9 mouse cellular contexts compared by ENCODE assay signal in genomic region chr2:20964461-20964860, GRCm38 (mm10). TPM values are rescaled to one million over a fixed set of nuclear protein-coding genes. Genes with fewer than 3 reads are reported as not detected.
DNase-seq lines count a peak whose midpoint lies in the region; ATAC-seq and TF ChIP-seq lines count a peak whose summit lies in the region.
"Had no signal": no experiment of that assay in that cellular context is flagged by ENCODE, and none has a peak within 500 bp of the region (broad histone marks: within the 10 kb centered on the region; RNA-seq: fewer than 3 reads in every experiment).

No protein-coding gene starts in this region.

- DNase-seq in cerebellum, adult 2 months, result peak in 1 of 2 experiments; percentile 37
- no peak for DNase-seq in cerebellum, postnatal 4 days (ENCODE audit: low spot score in 2 of 2)
- DNase-seq in ovary, postnatal 10 days (ENCODE audit: low spot score), result no peak
- DNase-seq in natural killer cell, adult 2 months (ENCODE audit: low spot score in 2 of 2), result no peak
- DNase-seq: lung, postnatal 14 days had no signal

- no peaks in the 10 kb centered on the region for H3K9me3 ChIP-seq in intestine, postnatal 0 days (ENCODE audit: control insufficient read depth)
- H3K9me3 ChIP-seq in intestine, embryonic 15.5 days, result no peaks in the 10 kb centered on the region
- H3K9me3 ChIP-seq in hindbrain, embryonic 12.5 days (replicated peaks), result no peaks in the 10 kb centered on the region
- H3K9me3 ChIP-seq in midbrain, embryonic 16.5 days (replicated peaks; ENCODE audit: control insufficient read depth, low read length, poor library complexity, severe bottlenecking), result no peaks in the 10 kb centered on the region

- H3K36me3 ChIP-seq in intestine, postnatal 0 days (ENCODE audit: control insufficient read depth, insufficient read depth), result no peaks in the 10 kb centered on the region
- no peaks in the 10 kb centered on the region for H3K36me3 ChIP-seq in intestine, embryonic 15.5 days
- no peaks in the 10 kb centered on the region for H3K36me3 ChIP-seq in hindbrain, embryonic 12.5 days
- H3K36me3 ChIP-seq in midbrain, embryonic 16.5 days (ENCODE audit: control insufficient read depth, insufficient read depth, low read length), result no peaks in the 10 kb centered on the region

- peak overlapping the region; percentile 17; the same call in 1 of the 2 replicates for H3K4me2 ChIP-seq in intestine, postnatal 0 days (replicated peaks; ENCODE audit: low read depth)
- H3K4me2 ChIP-seq in intestine, embryonic 15.5 days (replicated peaks), result no peak overlapping the region
- peak overlapping the region; percentile 80 for H3K4me2 ChIP-seq in hindbrain, embryonic 12.5 days (replicated peaks)
- H3K4me2 ChIP-seq in midbrain, embryonic 16.5 days (ENCODE audit: low read length), result peak overlapping the region; percentile 57

- no peak overlapping the region for H3K9ac ChIP-seq in intestine, postnatal 0 days (ENCODE audit: low read depth, low read length)
- H3K9ac ChIP-seq in intestine, embryonic 15.5 days, result no peak overlapping the region
- no peak overlapping the region for H3K9ac ChIP-seq in hindbrain, embryonic 12.5 days
- peak overlapping the region; percentile 31 for H3K9ac ChIP-seq in midbrain, embryonic 16.5 days (ENCODE audit: low read depth, low read length)

- peak overlapping the region; percentile 45; the same call in 1 of the 2 replicates for H3K27ac ChIP-seq in cerebellum, adult 2 months (ENCODE audit: insufficient read depth, low read length)
- no peak overlapping the region for H3K27ac ChIP-seq in intestine, postnatal 0 days (ENCODE audit: low read depth, low read length)
- no peak overlapping the region for H3K27ac ChIP-seq in intestine, embryonic 15.5 days
- H3K27ac ChIP-seq in hindbrain, embryonic 12.5 days, result no peak overlapping the region
- no peak overlapping the region for H3K27ac ChIP-seq in midbrain, embryonic 16.5 days (ENCODE audit: low read length)

- H3K4me3 ChIP-seq in cerebellum, adult 2 months (replicated peaks; ENCODE audit: insufficient read depth, low read depth, low read length), result peak overlapping the region; percentile 51
- H3K4me3 ChIP-seq in intestine, postnatal 0 days (ENCODE audit: low read depth, low read length), result no peak overlapping the region
- no peak overlapping the region for H3K4me3 ChIP-seq in intestine, embryonic 15.5 days (replicated peaks)
- H3K4me3 ChIP-seq in hindbrain, embryonic 12.5 days, result peak overlapping the region; percentile 14; the same call in 1 of the 2 replicates
- peak overlapping the region; percentile 22 for H3K4me3 ChIP-seq in midbrain, embryonic 16.5 days (ENCODE audit: low read depth, low read length)

- no peak for TF ChIP-seq POLR2A in cerebellum, adult 2 months (IDR thresholded peaks at IDR 0.05; ENCODE audit: borderline replicate concordance, insufficient read depth, low read length)

- H3K27me3 ChIP-seq in cerebellum, adult 2 months (ENCODE audit: control insufficient read depth, insufficient read depth, low read length), result no peaks in the 10 kb centered on the region
- no peaks in the 10 kb centered on the region for H3K27me3 ChIP-seq in intestine, postnatal 0 days (replicated peaks; ENCODE audit: control insufficient read depth, insufficient read depth, low read length)
- no peaks in the 10 kb centered on the region for H3K27me3 ChIP-seq in intestine, embryonic 15.5 days (replicated peaks)
- no peaks in the 10 kb centered on the region for H3K27me3 ChIP-seq in hindbrain, embryonic 12.5 days
- no peaks in the 10 kb centered on the region for H3K27me3 ChIP-seq in midbrain, embryonic 16.5 days (ENCODE audit: control insufficient read depth, insufficient read depth, low read depth, low read length)

- TF ChIP-seq CTCF in cerebellum, adult 2 months (IDR thresholded peaks at IDR 0.05; ENCODE audit: borderline replicate concordance, insufficient read depth, low read depth, low read length), result no peak
- no peak for TF ChIP-seq CTCF in intestine, postnatal 0 days (IDR thresholded peaks at IDR 0.05; ENCODE audit: low read depth)

- ATAC-seq in intestine, postnatal 0 days, result no peak
- ATAC-seq in intestine, embryonic 15.5 days, result no peak
- ATAC-seq in hindbrain, embryonic 12.5 days (ENCODE audit: low FRiP score), result no peak
- ATAC-seq in midbrain, embryonic 16.5 days, result no peak

- H3K4me1 ChIP-seq in cerebellum, adult 2 months (ENCODE audit: control insufficient read depth, insufficient read depth, low read length), result peaks cover 11% of the 10 kb centered on the region; the same call in 1 of the 2 replicates
- peaks cover 15% of the 10 kb centered on the region; the same call in 1 of the 2 replicates for H3K4me1 ChIP-seq in intestine, postnatal 0 days (replicated peaks; ENCODE audit: control insufficient read depth, insufficient read depth, low read length)
- peaks cover 17% of the 10 kb centered on the region for H3K4me1 ChIP-seq in intestine, embryonic 15.5 days (replicated peaks)
- H3K4me1 ChIP-seq in hindbrain, embryonic 12.5 days, result peaks cover 44% of the 10 kb centered on the region
- peaks cover 42% of the 10 kb centered on the region for H3K4me1 ChIP-seq in midbrain, embryonic 16.5 days (ENCODE audit: control insufficient read depth, insufficient read depth, low read length)

RNA-seq across cellular contexts. Expression of gene Arhgap21, which starts 4.2 kb away (rescaled TPM):
- polyA plus RNA-seq in cerebellum, adult 2 months (2012; rRNA removed), result 213 and 231 TPM in 2 replicates
- 6.5 and 6.9 TPM in 2 replicates for polyA plus RNA-seq in intestine, postnatal 0 days (2015; fragmentation: Nextera tagmentation; extraction: Ambion mirVana)
- 10.2 and 13.6 TPM in 2 replicates for polyA plus RNA-seq in intestine, embryonic 15.5 days (2015; fragmentation: Nextera tagmentation; extraction: Ambion mirVana)
- polyA plus RNA-seq in hindbrain, embryonic 12.5 days (2016; fragmentation: Nextera tagmentation; extraction: Ambion mirVana), result 64.4 and 66.1 TPM in 2 replicates
- 40.9 and 41.7 TPM in 2 replicates for polyA plus RNA-seq in midbrain, embryonic 16.5 days (2015; fragmentation: Nextera tagmentation; extraction: Ambion mirVana)

Comparison
In these comparisons a context has a peak if more than half of its experiments do, and no peak if none do; other contexts are left out.
1. H3K4me3 ChIP-seq: peak in cerebellum, adult 2 months (single experiment), hindbrain, embryonic 12.5 days (single experiment) and midbrain, embryonic 16.5 days (single experiment); none in intestine, postnatal 0 days (single experiment) and intestine, embryonic 15.5 days (single experiment).